Mouse (Mus musculus) forebrain, embryonic 16.5 days (tissue): ENCODE measurements around the gene 1810030O07Rik. TPM values are rescaled to one million over a fixed set of nuclear protein-coding genes. Genes with fewer than 3 reads are reported as not detected.
"Not testable (repeated sequence)": the region's sequence is repeated elsewhere in the genome, so short reads cannot be mapped to it uniquely, and the experiment has no call there.

Experiments
- ATAC-seq: fragments of 200-750 bp; cut with Nextera tagmentation; 2 replicates; pipeline ENCODE4 v1.8.0; 2017; ENCODE audit warnings: mild to moderate bottlenecking, moderate library complexity
- H3K27ac ChIP-seq: fragments of 300-500 bp; sonication (generic); 2 replicates; pipeline ENCODE4 v1.5.1; 2014; ENCODE audit warnings: low read length, control low read depth
- H3K27me3 ChIP-seq: fragments of 300-500 bp; sonication (generic); replicated peaks from 2 replicates; pipeline ENCODE4 v1.6.1; 2014; ENCODE audit warnings: low read length; ENCODE audit not compliant: control insufficient read depth, insufficient read depth
- H3K36me3 ChIP-seq: fragments of 300-500 bp; sonication (generic); 2 replicates; pipeline ENCODE4 v1.6.1; 2014; ENCODE audit not compliant: control insufficient read depth, insufficient read depth
- H3K4me1 ChIP-seq: fragments of 300-500 bp; sonication (generic); replicated peaks from 2 replicates; pipeline ENCODE4 v1.6.1; 2014; ENCODE audit warnings: low read length; ENCODE audit not compliant: control insufficient read depth, insufficient read depth
- H3K4me2 ChIP-seq: fragments of 300-500 bp; sonication (generic); 2 replicates; pipeline ENCODE4 v1.6.1; 2014; ENCODE audit warnings: mild to moderate bottlenecking, low read length, control low read depth
- H3K4me3 ChIP-seq: fragments of 300-500 bp; sonication (generic); replicated peaks from 2 replicates; pipeline ENCODE4 v1.5.1; 2014; ENCODE audit warnings: mild to moderate bottlenecking, low read length, control low read depth
- H3K9ac ChIP-seq: fragments of 300-500 bp; sonication (generic); replicated peaks from 2 replicates; pipeline ENCODE4 v1.6.1; 2014; ENCODE audit warnings: low read depth, low read length, control low read depth
- H3K9me3 ChIP-seq: fragments of 300-500 bp; sonication (generic); 2 replicates; pipeline ENCODE4 v1.6.1; 2016; ENCODE audit warnings: low read length; ENCODE audit not compliant: control insufficient read depth
- WGBS: fragments of 180-500 bp; shearing (Covaris S2); extraction: QIAGEN DNeasy Blood & Tissue Kit; methylation state at CpG from one replicate; pipeline ENCODE4 v1.1.7; 2014; 5-methylcytosine and 5-hydroxymethylcytosine counted together
- polyA plus RNA-seq: library from polyadenylated mRNA; unstranded; fragments of >200 nt; fragmentation: Nextera tagmentation; extraction: Ambion mirVana; gene quantifications from 2 replicates; pipeline ENCODE4 v1.2.1, GENCODE M21; 2015

Gene 1810030O07Rik
- polyA plus RNA-seq, 1 experiment from 2014 or later, result 31.5 TPM

GRCm38 (mm10) chrX:12644976-12645375 is 28.5 kb downstream of the 1810030O07Rik start:
- Histone ChIP-seq H3K4me1 (0 out of 2 replicates have a peak, but pooled peaks cover 4% of the 10 kb centered on the region), H3K27ac (no peak overlapping the region), H3K27me3 (no peaks in the 10 kb centered on the region), H3K9ac (no peak overlapping the region), H3K9me3 (no peaks in the 10 kb centered on the region), H3K36me3 (no peaks in the 10 kb centered on the region), H3K4me3 (no peak overlapping the region), H3K4me2 (no peak overlapping the region)
- WGBS, result 27% methylated on average over 2 of the region's 2 CpGs
- ATAC-seq, result no peak

- no peak for ATAC-seq
- H3K4me1 ChIP-seq, result no peaks in the 10 kb centered on the region
- H3K9ac ChIP-seq, result no peak overlapping the region
- H3K36me3 ChIP-seq, result no peaks in the 10 kb centered on the region
- H3K4me3 ChIP-seq, result no peak overlapping the region
- H3K27ac ChIP-seq, result no peak overlapping the region
- no peak overlapping the region for H3K4me2 ChIP-seq
- WGBS, result 80% methylated on average over 4 of the region's 4 CpGs
- H3K27me3 ChIP-seq, result no peaks in the 10 kb centered on the region
- H3K9me3 ChIP-seq, result no peaks in the 10 kb centered on the region
These were observed 48.3 kb downstream of the 1810030O07Rik start for GRCm38 (mm10) chrX:12625131-12625530.

GRCm38 (mm10) chrX:12612360-12612759 is 61.1 kb downstream of the 1810030O07Rik start:
- H3K27ac ChIP-seq, H3K36me3 ChIP-seq, H3K9ac ChIP-seq, H3K9me3 ChIP-seq, H3K4me2 ChIP-seq, H3K4me3 ChIP-seq, H3K4me1 ChIP-seq, ATAC-seq, H3K27me3 ChIP-seq: not testable (repeated sequence)
- 86% methylated on average over 1 of the region's 1 CpGs for WGBS

- no peak overlapping the region for H3K9ac ChIP-seq
- H3K36me3 ChIP-seq, result peaks cover 5% of the 10 kb centered on the region; the same call in 1 of the 2 replicates
- no peak overlapping the region for H3K4me3 ChIP-seq
- H3K27ac ChIP-seq, result no peak overlapping the region
- no peak overlapping the region for H3K4me2 ChIP-seq
- H3K9me3 ChIP-seq, result no peaks in the 10 kb centered on the region
- WGBS, result 89% methylated on average over 2 of the region's 2 CpGs
- H3K4me1 ChIP-seq, result no peaks in the 10 kb centered on the region
- H3K27me3 ChIP-seq, result no peaks in the 10 kb centered on the region
- ATAC-seq, result no peak
These were observed 62.3 kb downstream of the 1810030O07Rik start for GRCm38 (mm10) chrX:12611211-12611610.

GRCm38 (mm10) chrX:12610541-12610940 is 62.9 kb downstream of the 1810030O07Rik start:
- not testable (repeated sequence) for H3K9me3 ChIP-seq, H3K9ac ChIP-seq, H3K4me3 ChIP-seq, H3K27me3 ChIP-seq, H3K27ac ChIP-seq, H3K4me2 ChIP-seq, ATAC-seq, H3K4me1 ChIP-seq, H3K36me3 ChIP-seq

Other genes with a start within 250 kb of the 1810030O07Rik start
- gene Atp6ap2, start 85.9 kb downstream of the 1810030O07Rik start, polyA plus RNA-seq, result 158 and 167 TPM in 2 replicates
- gene Med14, start 88.4 kb upstream of the 1810030O07Rik start, polyA plus RNA-seq, result 14.1 and 15.5 TPM in 2 replicates